Mouse (Mus musculus) lung, postnatal 0 days (tissue): ENCODE measurements around the gene Igf2bp3. TPM values are rescaled to one million over a fixed set of nuclear protein-coding genes. Genes with fewer than 3 reads are reported as not detected.

ENCODE experiments used
- ATAC-seq: fragments of 200-750 bp; cut with Nextera tagmentation; 2 replicates; pipeline ENCODE4 v1.8.0; 2017; ENCODE audit warnings: moderate library complexity
- DNase-seq: peaks from one replicate; pipeline ENCODE4 v3.0.0-alpha.2; 2016; ENCODE audit warnings: low spot score
- H3K27ac ChIP-seq: fragments of 300-500 bp; sonication (generic); 2 replicates; pipeline ENCODE4 v1.5.1; 2014; ENCODE audit warnings: antibody characterized with exemption, mild to moderate bottlenecking, low read length, mixed read lengths
- H3K27me3 ChIP-seq: fragments of 300-500 bp; sonication (generic); replicated peaks from 2 replicates; pipeline ENCODE4 v1.6.1; 2014; ENCODE audit warnings: low read length, mixed read lengths; ENCODE audit not compliant: insufficient read depth
- H3K36me3 ChIP-seq: fragments of 300-500 bp; sonication (generic); 2 replicates; pipeline ENCODE4 v1.6.1; 2014; ENCODE audit warnings: low read length, mixed read lengths; ENCODE audit not compliant: insufficient read depth
- H3K4me1 ChIP-seq: fragments of 300-500 bp; sonication (generic); 2 replicates; pipeline ENCODE4 v1.6.1; 2014; ENCODE audit warnings: antibody characterized with exemption, low read depth, low read length, mixed read lengths; ENCODE audit not compliant: insufficient read depth
- H3K4me2 ChIP-seq: fragments of 300-500 bp; sonication (generic); replicated peaks from 2 replicates; pipeline ENCODE4 v1.6.1; 2014; ENCODE audit warnings: low read depth, mild to moderate bottlenecking, low read length, moderate library complexity, mixed read lengths
- H3K4me3 ChIP-seq: fragments of 300-500 bp; sonication (generic); 2 replicates; pipeline ENCODE4 v1.5.1; 2014; ENCODE audit warnings: low read depth, low read length
- H3K9ac ChIP-seq: fragments of 300-500 bp; sonication (generic); replicated peaks from 2 replicates; pipeline ENCODE4 v1.6.1; 2014; ENCODE audit warnings: low read depth, mild to moderate bottlenecking
- H3K9me3 ChIP-seq: fragments of 300-500 bp; sonication (generic); 2 replicates; pipeline ENCODE4 v1.6.1; 2016; ENCODE audit warnings: low read length, mixed read lengths
- CTCF ChIP-seq: IDR thresholded peaks from 2 replicates; pipeline ENCODE4 v1.5.1; 2016; ENCODE audit warnings: antibody characterized with exemption, mild to moderate bottlenecking
- EP300 ChIP-seq: IDR thresholded peaks from 2 replicates; pipeline ENCODE4 v1.6.1; 2016; ENCODE audit warnings: antibody characterized with exemption, mild to moderate bottlenecking, control low read depth
- WGBS: fragments of 180-500 bp; shearing (Covaris S2); extraction: QIAGEN DNeasy Blood & Tissue Kit; methylation state at CpG from one replicate; pipeline ENCODE4 v1.1.7; 2014; 5-methylcytosine and 5-hydroxymethylcytosine counted together
- polyA plus RNA-seq: library from polyadenylated mRNA; unstranded; fragments of >200 nt; fragmentation: Nextera tagmentation; extraction: Ambion mirVana; gene quantifications from 2 replicates; pipeline ENCODE4 v1.2.1, GENCODE M21; 2015

Gene Igf2bp3
- polyA plus RNA-seq, 1 experiment from 2014 or later: 23.7 TPM

DNA sequence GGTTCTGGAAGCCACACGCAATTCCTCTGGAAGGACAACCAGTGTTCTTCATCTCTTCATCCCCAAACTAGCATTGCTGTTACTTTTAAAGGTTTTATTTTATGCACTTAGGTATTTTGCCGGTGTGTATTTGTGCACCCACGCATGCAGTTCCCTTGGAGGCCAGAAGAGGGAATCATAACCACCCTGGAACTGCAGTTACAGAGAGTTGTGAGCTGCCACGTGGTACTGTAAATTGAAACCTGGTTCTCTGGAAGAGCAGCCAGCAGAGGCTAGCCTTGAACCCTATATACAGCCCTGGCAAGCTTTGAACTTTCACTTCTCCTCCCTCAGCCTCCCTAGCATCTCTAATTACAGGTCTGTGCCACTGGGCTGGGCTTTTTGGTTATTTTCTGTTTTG lies 18.6 kb upstream of the Igf2bp3 start:
- H3K4me3 ChIP-seq: no peak overlapping the region
- no peak overlapping the region for H3K4me2 ChIP-seq
- no peaks in the 10 kb centered on the region for H3K27me3 ChIP-seq
- WGBS: 56% methylated on average over 4 of the region's 4 CpGs
- TF ChIP-seq EP300 (no peak), CTCF (peak; percentile 61)
- DNase-seq (no peak), ATAC-seq (no peak)
- no peaks in the 10 kb centered on the region for H3K4me1 ChIP-seq
- no peaks in the 10 kb centered on the region for H3K36me3 ChIP-seq
- H3K9me3 ChIP-seq: no peaks in the 10 kb centered on the region
- H3K9ac ChIP-seq: no peak overlapping the region
- H3K27ac ChIP-seq: no peak overlapping the region

DNA sequence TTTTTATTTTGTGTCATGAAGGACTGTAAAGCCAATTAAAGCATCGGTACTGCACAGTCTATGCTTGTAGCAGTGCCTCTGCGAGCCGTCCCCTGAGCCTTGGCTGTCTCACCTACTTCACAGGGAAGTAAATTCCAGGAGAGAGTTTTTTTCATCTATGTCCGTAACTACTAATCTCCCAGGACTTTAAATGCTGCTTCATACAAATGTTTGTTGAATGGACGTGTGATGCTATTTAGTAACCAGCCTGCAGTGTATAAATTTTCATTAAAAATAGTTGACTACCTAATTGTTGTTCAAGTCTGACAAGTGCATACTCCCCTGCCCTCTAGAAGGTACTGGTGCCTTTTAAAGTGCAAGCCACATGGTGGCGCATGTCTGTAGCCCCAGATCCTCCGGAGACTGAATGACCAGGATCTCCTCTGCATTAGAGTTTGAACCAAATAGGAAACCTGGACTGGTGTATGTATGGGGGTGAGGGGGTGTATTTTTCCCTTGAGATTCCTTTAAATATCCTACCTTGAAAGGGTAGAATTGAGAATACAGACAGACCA lies 13.4 kb upstream of the Igf2bp3 start:
- Histone ChIP-seq H3K4me3 (no peak overlapping the region), H3K27me3 (no peaks in the 10 kb centered on the region), H3K36me3 (no peaks in the 10 kb centered on the region), H3K4me2 (no peak overlapping the region), H3K27ac (no peak overlapping the region), H3K9me3 (no peaks in the 10 kb centered on the region), H3K4me1 (no peaks in the 10 kb centered on the region), H3K9ac (no peak overlapping the region)
- DNase-seq (peak; percentile 80), ATAC-seq (peak; percentile 65)
- TF ChIP-seq CTCF: peak; percentile 79
- TF ChIP-seq EP300: no peak
- 11% methylated on average over 7 of the region's 7 CpGs for WGBS

DNA sequence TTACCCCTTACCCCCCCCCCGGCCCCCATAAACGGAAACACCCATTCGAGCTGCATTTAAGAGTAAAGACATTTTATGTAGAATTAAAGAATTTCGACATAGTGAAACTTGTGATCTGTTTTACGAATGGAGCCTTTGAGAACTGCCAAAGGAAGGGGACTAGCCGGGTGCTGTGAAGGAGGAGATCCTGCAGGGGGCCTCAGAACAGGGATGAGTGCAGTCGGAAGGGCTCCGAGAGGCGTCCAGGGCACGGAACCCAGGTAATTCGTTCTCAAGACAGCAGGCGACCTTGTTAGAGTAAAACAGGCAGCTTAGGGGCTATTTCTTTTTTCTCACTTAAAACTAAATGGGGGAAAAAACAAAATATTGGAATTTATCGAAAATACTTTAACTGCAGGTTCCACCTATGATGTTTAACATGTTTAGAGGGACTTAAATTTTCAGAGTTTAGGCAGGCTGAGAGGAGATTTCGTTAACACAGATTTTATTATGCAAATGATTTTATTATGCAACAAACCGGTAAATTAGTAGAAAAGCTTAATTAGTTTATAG lies 12.5 kb upstream of the Igf2bp3 start:
- Histone ChIP-seq H3K4me2 (no peak overlapping the region), H3K27ac (no peak overlapping the region), H3K9ac (no peak overlapping the region), H3K4me3 (no peak overlapping the region), H3K36me3 (no peaks in the 10 kb centered on the region), H3K27me3 (no peaks in the 10 kb centered on the region), H3K4me1 (no peaks in the 10 kb centered on the region), H3K9me3 (no peaks in the 10 kb centered on the region)
- TF ChIP-seq EP300: no peak
- TF ChIP-seq CTCF: peak; percentile 71
- 6% methylated on average over 15 of the region's 15 CpGs for WGBS
- peak; percentile 77 for DNase-seq
- peak; percentile 57 for ATAC-seq

DNA sequence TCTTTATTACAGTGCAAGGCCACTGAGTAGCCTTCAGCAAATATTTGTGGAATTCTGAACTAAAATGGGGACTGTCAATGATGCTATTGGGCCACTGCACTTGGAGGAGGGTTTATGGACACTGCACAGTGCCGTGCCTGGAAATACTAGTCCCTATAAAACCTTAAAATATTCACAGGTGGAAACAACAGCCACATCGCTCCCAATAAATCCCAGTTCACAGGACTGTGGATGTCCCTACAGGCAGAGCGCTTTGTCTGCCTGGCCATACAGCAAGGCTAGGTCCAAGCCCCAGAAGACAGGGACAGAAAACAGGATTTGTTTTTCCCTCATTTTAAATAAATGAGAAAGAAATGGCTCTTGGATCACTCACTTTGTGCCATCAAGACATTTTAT lies 11.0 kb upstream of the Igf2bp3 start:
- TF ChIP-seq CTCF: no peak
- no peak for TF ChIP-seq EP300
- H3K9ac ChIP-seq: no peak overlapping the region
- DNase-seq (no peak), ATAC-seq (no peak)
- H3K36me3 ChIP-seq: no peaks in the 10 kb centered on the region
- H3K27me3 ChIP-seq: 0 out of 2 replicates have a peak, but pooled peaks cover 4% of the 10 kb centered on the region
- no peak overlapping the region for H3K27ac ChIP-seq
- H3K4me2 ChIP-seq: no peak overlapping the region
- no peaks in the 10 kb centered on the region for H3K4me1 ChIP-seq
- H3K4me3 ChIP-seq: no peak overlapping the region
- H3K9me3 ChIP-seq: no peaks in the 10 kb centered on the region
- 76% methylated on average over 3 of the region's 3 CpGs for WGBS

DNA sequence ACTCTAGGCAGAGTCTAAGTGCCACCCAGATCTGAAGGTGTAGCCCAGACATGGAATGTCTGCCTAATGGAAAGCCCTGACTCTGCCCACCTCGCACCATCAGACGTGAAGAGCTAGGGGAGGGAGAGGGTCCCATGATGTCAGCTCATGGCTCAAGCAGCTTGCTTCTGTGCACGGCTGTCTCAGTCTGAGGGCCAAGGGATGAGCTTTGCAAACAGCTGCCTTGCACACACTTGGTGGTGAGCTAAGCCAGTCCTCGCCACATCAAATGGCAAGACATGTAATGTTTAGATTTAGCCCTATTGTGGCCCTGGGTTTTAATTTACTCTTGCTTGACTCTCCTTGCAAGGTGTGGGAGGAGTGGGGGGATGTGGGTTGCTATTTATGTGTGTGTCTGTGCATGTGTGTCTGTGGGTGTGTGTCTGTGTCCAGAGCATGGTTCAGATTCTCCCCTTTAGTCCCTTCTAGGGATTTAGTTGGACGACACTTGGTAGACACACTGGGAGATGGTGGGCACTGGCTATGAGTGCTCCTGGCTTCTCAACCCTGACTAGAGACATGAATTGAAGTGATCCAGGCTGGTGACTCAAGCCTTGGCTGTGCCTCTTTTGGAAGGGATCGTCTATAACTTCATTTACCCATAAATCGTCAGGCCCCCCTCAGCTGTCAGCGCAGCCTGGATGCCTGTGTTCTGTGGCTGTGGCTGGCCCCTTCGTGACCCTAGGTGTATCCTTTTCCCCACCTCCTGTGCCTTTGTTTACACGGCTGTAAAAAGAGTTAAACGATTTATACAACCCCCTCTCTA lies 10.4 kb upstream of the Igf2bp3 start:
- Histone ChIP-seq H3K9me3 (no peaks in the 10 kb centered on the region), H3K36me3 (no peaks in the 10 kb centered on the region), H3K9ac (no peak overlapping the region), H3K4me2 (no peak overlapping the region), H3K4me1 (no peaks in the 10 kb centered on the region), H3K27ac (no peak overlapping the region), H3K27me3 (peaks cover 8% of the 10 kb centered on the region; the same call in 1 of the 2 replicates), H3K4me3 (no peak overlapping the region)
- ATAC-seq (no peak), DNase-seq (no peak)
- TF ChIP-seq EP300 (no peak), CTCF (no peak)
- 49% methylated on average over 11 of the region's 11 CpGs for WGBS

DNA sequence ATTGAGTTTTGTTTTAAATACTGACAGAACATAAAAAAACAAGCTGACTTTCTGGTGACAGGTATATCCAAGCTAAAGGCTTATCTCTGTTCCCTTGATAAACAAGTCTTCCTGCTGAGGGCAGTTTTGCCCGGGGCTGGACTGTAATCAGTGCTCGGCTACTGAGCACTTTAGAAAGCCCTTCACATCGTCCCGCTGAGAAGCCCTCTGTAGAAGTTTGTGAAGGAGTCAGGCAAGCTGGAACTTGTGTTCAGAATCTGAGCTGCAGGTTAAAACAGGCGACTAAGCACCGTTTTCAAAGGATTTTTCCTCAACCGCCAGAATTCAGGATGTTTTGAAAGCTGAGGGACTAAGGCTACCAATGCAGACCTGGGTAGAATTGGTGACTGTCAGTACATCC lies 7.1 kb upstream of the Igf2bp3 start:
- TF ChIP-seq CTCF (no peak), EP300 (no peak)
- ATAC-seq (no peak), DNase-seq (no peak)
- Histone ChIP-seq H3K4me3 (no peak overlapping the region), H3K4me2 (no peak overlapping the region), H3K27ac (no peak overlapping the region), H3K36me3 (no peaks in the 10 kb centered on the region), H3K27me3 (peaks cover 13% of the 10 kb centered on the region; the same call in 1 of the 2 replicates), H3K9ac (no peak overlapping the region), H3K9me3 (no peaks in the 10 kb centered on the region), H3K4me1 (no peaks in the 10 kb centered on the region)
- 9% methylated on average over 7 of the region's 7 CpGs for WGBS
